Mouse (Mus musculus): ENCODE results near the gene Ubxn10. TPM values are rescaled to one million over a fixed set of nuclear protein-coding genes. Genes with fewer than 3 reads are reported as not detected.

Gene Ubxn10
- total and polyA plus RNA-seq, 2 experiments from 2014 or later, result 3.5 to 9.6 TPM

DNA sequence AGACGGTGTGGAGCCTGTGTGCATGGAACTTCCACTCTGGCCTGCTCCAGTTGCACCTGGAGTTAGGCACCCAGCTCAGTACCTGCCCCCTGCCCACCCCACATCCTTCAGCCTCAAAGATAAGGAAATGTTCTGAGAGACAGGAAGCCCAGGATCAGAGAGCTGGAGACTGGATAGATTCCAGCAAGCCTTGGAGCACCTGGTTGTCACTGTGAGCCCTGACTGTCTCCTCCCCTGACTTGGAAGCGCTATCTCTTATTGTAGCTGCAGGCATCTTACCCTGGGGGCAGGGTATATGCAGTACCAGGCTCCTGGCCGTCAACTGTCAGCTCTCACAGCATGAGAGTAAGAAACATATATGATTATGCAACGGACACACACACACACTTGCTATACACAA, 18.5 kb upstream of the Ubxn10 start:
- no peaks in the 10 kb centered on the region for H3K27me3 ChIP-seq (ENCODE audit: insufficient read depth, low read length)
- no peak overlapping the region for H3K9ac ChIP-seq (replicated peaks; ENCODE audit: low read length, poor library complexity, severe bottlenecking)
- H3K27ac ChIP-seq (ENCODE audit: low read depth, low read length), result no peak overlapping the region
- TF ChIP-seq CTCF (IDR thresholded peaks at IDR 0.05), result no peak
- H3K4me2 ChIP-seq (ENCODE audit: low read depth, low read length, poor library complexity, severe bottlenecking), result no peak overlapping the region
- 42% methylated on average over 4 of the region's 4 CpGs for WGBS
- no peak overlapping the region for H3K4me3 ChIP-seq (ENCODE audit: low read depth, low read length)
- no peaks in the 10 kb centered on the region for H3K36me3 ChIP-seq (ENCODE audit: insufficient read depth, low read length)
- ATAC-seq (ENCODE audit: low FRiP score), result no peak
- no peaks in the 10 kb centered on the region for H3K4me1 ChIP-seq (ENCODE audit: insufficient read depth, low read length)
- no peaks in the 10 kb centered on the region for H3K9me3 ChIP-seq (ENCODE audit: low read length)
- no peak for DNase-seq (ENCODE audit: low spot score)

DNA sequence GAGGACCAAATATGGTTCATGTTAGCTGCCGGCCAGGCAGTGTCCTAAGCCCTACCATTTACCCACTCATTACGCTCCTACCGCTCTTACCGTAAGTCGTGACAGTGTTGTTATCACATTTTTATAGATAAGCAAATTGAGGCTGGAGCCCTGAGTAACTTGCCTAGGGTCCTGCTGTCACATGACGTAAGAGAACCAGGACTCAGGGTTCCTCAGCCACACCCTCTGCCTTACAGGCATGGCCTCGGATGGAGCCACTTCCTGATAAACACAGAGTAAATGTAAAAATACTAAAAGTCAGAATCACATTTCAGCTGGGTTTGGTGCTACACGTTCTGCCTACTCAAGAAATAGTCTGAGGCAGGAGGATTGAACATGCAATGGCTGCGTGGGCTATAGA, 17.5 kb upstream of the Ubxn10 start:
- TF ChIP-seq CTCF (IDR thresholded peaks at IDR 0.05), result no peak
- WGBS, result 90% methylated on average over 9 of the region's 9 CpGs

DNA sequence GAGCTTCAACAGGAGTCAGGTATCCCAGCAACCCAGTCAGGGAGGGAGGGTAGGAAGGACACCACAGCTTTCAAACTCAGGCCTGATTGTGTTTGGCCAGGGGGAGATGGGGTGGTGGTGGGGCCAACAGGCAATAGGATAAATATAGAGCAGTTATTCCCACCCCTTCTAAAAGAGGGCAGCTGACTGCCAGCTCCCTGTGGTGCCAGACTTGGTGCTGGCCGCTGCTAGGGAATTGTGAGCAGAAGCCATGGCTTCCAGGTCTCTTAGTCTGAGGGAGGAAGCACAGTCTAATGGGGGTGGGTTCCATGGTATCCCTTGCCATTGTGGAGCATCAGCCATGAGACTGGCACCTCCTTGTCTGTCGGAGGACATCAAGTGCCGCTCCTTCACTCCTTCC, 16.6 kb upstream of the Ubxn10 start:
- no peak for DNase-seq (ENCODE audit: low spot score)
- no peak overlapping the region for H3K4me3 ChIP-seq (ENCODE audit: low read depth, low read length)
- no peak overlapping the region for H3K27ac ChIP-seq (ENCODE audit: low read depth, low read length)
- 91% methylated on average over 3 of the region's 3 CpGs for WGBS
- no peaks in the 10 kb centered on the region for H3K36me3 ChIP-seq (ENCODE audit: insufficient read depth, low read length)
- H3K4me1 ChIP-seq (ENCODE audit: insufficient read depth, low read length), result no peaks in the 10 kb centered on the region
- no peak for ATAC-seq (ENCODE audit: low FRiP score)
- no peaks in the 10 kb centered on the region for H3K9me3 ChIP-seq (ENCODE audit: low read length)
- no peak overlapping the region for H3K9ac ChIP-seq (replicated peaks; ENCODE audit: low read length, poor library complexity, severe bottlenecking)
- H3K27me3 ChIP-seq (ENCODE audit: insufficient read depth, low read length), result no peaks in the 10 kb centered on the region
- no peak overlapping the region for H3K4me2 ChIP-seq (ENCODE audit: low read depth, low read length, poor library complexity, severe bottlenecking)
- TF ChIP-seq CTCF (IDR thresholded peaks at IDR 0.05), result no peak

More for the DNA sequence above, 17.5 kb upstream of the Ubxn10 start:
- DNase-seq (ENCODE audit: low spot score), result no peak
- H3K27ac ChIP-seq (ENCODE audit: low read depth, low read length), result no peak overlapping the region
- no peaks in the 10 kb centered on the region for H3K4me1 ChIP-seq (ENCODE audit: insufficient read depth, low read length)
- no peaks in the 10 kb centered on the region for H3K27me3 ChIP-seq (ENCODE audit: insufficient read depth, low read length)
- H3K9ac ChIP-seq (replicated peaks; ENCODE audit: low read length, poor library complexity, severe bottlenecking), result no peak overlapping the region
- ATAC-seq (ENCODE audit: low FRiP score), result no peak
- H3K36me3 ChIP-seq (ENCODE audit: insufficient read depth, low read length), result no peaks in the 10 kb centered on the region
- no peak overlapping the region for H3K4me2 ChIP-seq (ENCODE audit: low read depth, low read length, poor library complexity, severe bottlenecking)
- no peaks in the 10 kb centered on the region for H3K9me3 ChIP-seq (ENCODE audit: low read length)
- H3K4me3 ChIP-seq (ENCODE audit: low read depth, low read length), result no peak overlapping the region

DNA sequence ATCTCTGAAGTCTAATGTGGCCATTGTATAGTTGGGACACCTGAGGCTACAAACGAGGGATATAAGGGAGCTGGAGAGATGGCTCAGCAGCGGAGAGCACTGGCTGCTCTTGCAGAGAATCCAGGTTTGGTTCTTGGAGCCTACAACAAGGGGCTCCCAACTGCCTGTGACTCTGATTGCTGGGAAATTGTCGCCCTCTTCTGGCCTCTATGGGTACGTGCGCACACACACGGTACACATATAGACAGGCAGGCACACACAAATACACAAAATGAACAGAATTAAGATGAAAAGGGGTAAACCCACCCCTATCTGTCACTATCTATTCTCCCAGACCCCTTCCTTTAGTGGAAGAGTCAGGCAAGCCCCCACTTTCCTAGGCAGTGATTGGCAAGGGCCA, 15.6 kb upstream of the Ubxn10 start:
- TF ChIP-seq CTCF (IDR thresholded peaks at IDR 0.05), result no peak
- Histone ChIP-seq H3K4me1 (ENCODE audit: insufficient read depth, low read length) (no peaks in the 10 kb centered on the region), H3K4me3 (ENCODE audit: low read depth, low read length) (no peak overlapping the region), H3K27me3 (ENCODE audit: insufficient read depth, low read length) (no peaks in the 10 kb centered on the region), H3K27ac (ENCODE audit: low read depth, low read length) (no peak overlapping the region), H3K36me3 (ENCODE audit: insufficient read depth, low read length) (no peaks in the 10 kb centered on the region), H3K9ac (replicated peaks; ENCODE audit: low read length, poor library complexity, severe bottlenecking) (no peak overlapping the region), H3K9me3 (ENCODE audit: low read length) (no peaks in the 10 kb centered on the region), H3K4me2 (ENCODE audit: low read depth, low read length, poor library complexity, severe bottlenecking) (no peak overlapping the region)
- 93% methylated on average over 6 of the region's 6 CpGs for WGBS
- no peak for DNase-seq (ENCODE audit: low spot score)
- no peak for ATAC-seq (ENCODE audit: low FRiP score)

DNA sequence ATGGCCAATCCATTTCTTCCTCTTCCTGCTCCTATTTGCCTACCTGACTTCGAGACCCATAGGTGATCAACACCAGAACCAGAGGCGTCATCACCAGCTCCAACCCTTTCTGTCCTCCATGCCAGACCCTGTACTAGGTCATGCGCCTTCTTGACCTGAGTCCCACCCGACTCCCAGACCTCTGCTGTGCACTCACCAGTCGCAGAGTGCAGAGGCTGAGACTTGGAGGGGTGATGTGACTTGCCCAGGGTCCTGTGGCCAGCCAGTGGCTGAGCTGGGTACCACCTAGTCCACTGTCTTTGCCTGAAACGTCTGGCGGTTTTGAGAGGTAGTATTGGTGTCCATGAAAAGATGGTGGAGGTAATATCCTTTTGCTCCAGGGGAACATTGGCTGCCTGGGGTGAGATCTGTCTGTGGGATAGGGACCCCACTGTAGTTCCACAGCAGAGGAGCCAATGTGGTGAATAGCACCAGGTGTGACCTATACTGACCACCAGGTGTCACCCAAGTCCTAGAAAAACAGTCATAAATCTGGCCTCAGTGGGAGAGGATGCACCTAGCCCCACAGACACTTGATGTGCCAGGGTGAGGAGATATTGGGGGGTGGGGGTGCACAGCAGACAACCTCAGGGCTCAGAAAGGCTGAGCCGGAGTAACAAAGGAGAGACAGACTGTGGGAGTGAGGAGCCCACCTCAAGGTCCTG, 11.6 kb upstream of the Ubxn10 start:
- no peak overlapping the region for H3K9ac ChIP-seq (replicated peaks; ENCODE audit: low read length, poor library complexity, severe bottlenecking)
- DNase-seq (ENCODE audit: low spot score) (peak; percentile 78), ATAC-seq (ENCODE audit: low FRiP score) (peak; percentile 59)
- H3K9me3 ChIP-seq (ENCODE audit: low read length), result no peaks in the 10 kb centered on the region
- no peaks in the 10 kb centered on the region for H3K36me3 ChIP-seq (ENCODE audit: insufficient read depth, low read length)
- H3K4me3 ChIP-seq (ENCODE audit: low read depth, low read length), result no peak overlapping the region
- no peaks in the 10 kb centered on the region for H3K4me1 ChIP-seq (ENCODE audit: insufficient read depth, low read length)
- H3K27ac ChIP-seq (ENCODE audit: low read depth, low read length), result no peak overlapping the region
- H3K4me2 ChIP-seq (ENCODE audit: low read depth, low read length, poor library complexity, severe bottlenecking), result no peak overlapping the region
- TF ChIP-seq CTCF (IDR thresholded peaks at IDR 0.05), result peak; percentile 90
- 60% methylated on average over 8 of the region's 8 CpGs for WGBS
- H3K27me3 ChIP-seq (ENCODE audit: insufficient read depth, low read length), result no peaks in the 10 kb centered on the region

DNA sequence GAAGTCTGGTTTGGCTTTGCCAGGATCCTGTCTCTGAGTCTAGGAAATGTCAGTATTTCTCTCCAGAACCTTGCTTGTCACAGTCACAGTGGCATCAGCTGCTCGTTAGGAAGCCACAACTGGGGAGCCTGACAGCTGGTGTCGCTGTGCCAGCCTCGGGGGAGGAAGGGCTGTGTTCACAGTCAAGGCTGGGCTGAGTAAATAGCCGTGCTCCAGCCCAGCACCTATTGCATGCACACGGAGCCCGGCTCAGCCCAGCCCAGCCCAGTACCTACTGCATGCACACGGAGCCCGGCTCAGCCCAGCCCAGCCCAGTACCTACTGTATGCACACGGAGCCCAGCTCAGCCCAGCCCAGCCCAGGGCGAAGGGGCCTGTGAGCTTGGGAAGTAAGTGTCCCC, 10.9 kb upstream of the Ubxn10 start:
- TF ChIP-seq CTCF (IDR thresholded peaks at IDR 0.05), result peak; percentile 36
- 59% methylated on average over 10 of the region's 10 CpGs for WGBS
- no peak overlapping the region for H3K4me2 ChIP-seq (ENCODE audit: low read depth, low read length, poor library complexity, severe bottlenecking)
- no peak overlapping the region for H3K27ac ChIP-seq (ENCODE audit: low read depth, low read length)
- no peak for ATAC-seq (ENCODE audit: low FRiP score)
- H3K27me3 ChIP-seq (ENCODE audit: insufficient read depth, low read length), result no peaks in the 10 kb centered on the region
- no peak overlapping the region for H3K4me3 ChIP-seq (ENCODE audit: low read depth, low read length)
- no peaks in the 10 kb centered on the region for H3K4me1 ChIP-seq (ENCODE audit: insufficient read depth, low read length)
- H3K9ac ChIP-seq (replicated peaks; ENCODE audit: low read length, poor library complexity, severe bottlenecking), result no peak overlapping the region
- no peaks in the 10 kb centered on the region for H3K36me3 ChIP-seq (ENCODE audit: insufficient read depth, low read length)
- no peaks in the 10 kb centered on the region for H3K9me3 ChIP-seq (ENCODE audit: low read length)
- peak; percentile 31 for DNase-seq (ENCODE audit: low spot score)

All from midbrain, postnatal 0 days (tissue).